In genomic region chr17:43567593-43567991, GRCm38 (mm10) we compare ENCODE assay signal across 9 mouse cellular contexts. TPM values are rescaled to one million over a fixed set of nuclear protein-coding genes. Genes with fewer than 3 reads are reported as not detected.
DNase-seq lines count a peak whose midpoint lies in the region; ATAC-seq and TF ChIP-seq lines count a peak whose summit lies in the region.
"Had no signal": no experiment of that assay in that cellular context is flagged by ENCODE, and none has a peak within 500 bp of the region (broad histone marks: within the 10 kb centered on the region; RNA-seq: fewer than 3 reads in every experiment).

No protein-coding gene starts in this region.

- H3K36me3 ChIP-seq in embryonic facial prominence, embryonic 15.5 days: no peaks in the 10 kb centered on the region
- H3K36me3 ChIP-seq in intestine, embryonic 14.5 days (ENCODE audit: control insufficient read depth, insufficient read depth, low read length): no peaks in the 10 kb centered on the region
- no peaks in the 10 kb centered on the region for H3K36me3 ChIP-seq in myocyte (ENCODE audit: control insufficient read depth, insufficient read depth)

- H3K4me3 ChIP-seq in embryonic facial prominence, embryonic 15.5 days (replicated peaks): peak overlapping the region; percentile 46
- H3K4me3 ChIP-seq in intestine, embryonic 14.5 days (ENCODE audit: low read depth, low read length): peak overlapping the region; percentile 41
- peak overlapping the region; percentile 25 for H3K4me3 ChIP-seq in myocyte

- intact Hi-C loops in left cerebral cortex, postnatal 14 days (cut with DNase I): no loop called here

- no peak for ATAC-seq in embryonic facial prominence, embryonic 15.5 days (ENCODE audit: insufficient number of reproducible peaks, low FRiP score, low TSS enrichment, low read depth)
- 0 out of 2 replicates have a peak, but pooled peaks have one; percentile 40 for ATAC-seq in intestine, embryonic 14.5 days (replicated peaks; ENCODE audit: low FRiP score, low TSS enrichment, low read depth)
- no peak for ATAC-seq in inflammation-experienced regulatory T-cells, adult 6 months

- H3K27ac ChIP-seq in embryonic facial prominence, embryonic 15.5 days (replicated peaks): no peak overlapping the region
- no peak overlapping the region for H3K27ac ChIP-seq in intestine, embryonic 14.5 days (ENCODE audit: low read depth)

- H3ac ChIP-seq in myocyte (ENCODE audit: control insufficient read depth, insufficient read length): no peak overlapping the region

- peak overlapping the region; percentile 75 for H3K4me2 ChIP-seq in embryonic facial prominence, embryonic 15.5 days (replicated peaks)
- H3K4me2 ChIP-seq in intestine, embryonic 14.5 days (ENCODE audit: low read length): peak overlapping the region; percentile 88
- H3K4me2 ChIP-seq in myocyte (ENCODE audit: low read depth): peak overlapping the region; percentile 69

- H3K79me2 ChIP-seq in myocyte (ENCODE audit: control insufficient read depth, insufficient read depth): no peaks in the 10 kb centered on the region

- H3K9ac ChIP-seq in embryonic facial prominence, embryonic 15.5 days: no peak overlapping the region
- peak overlapping the region; percentile 55; the same call in 1 of the 2 replicates for H3K9ac ChIP-seq in intestine, embryonic 14.5 days (ENCODE audit: low read length)

- TF ChIP-seq POLR2A in myocyte (IDR thresholded peaks at IDR 0.05; ENCODE audit: insufficient read length, low read depth): no peak

- no peaks in the 10 kb centered on the region for H3K9me3 ChIP-seq in embryonic facial prominence, embryonic 15.5 days (replicated peaks)
- H3K9me3 ChIP-seq in intestine, embryonic 14.5 days (ENCODE audit: control insufficient read depth, low read length): peaks cover under 1% of the 10 kb centered on the region; the same call in 1 of the 2 replicates

- WGBS in embryonic facial prominence, embryonic 15.5 days: 9% methylated on average over 12 of the region's 12 CpGs
- WGBS in intestine, embryonic 14.5 days: 9% methylated on average over 12 of the region's 12 CpGs

- DNase-seq in left cerebral cortex, adult 18-20 months (ENCODE audit: low spot score in 2 of 2): peak; percentile 38 to 44
- DNase-seq in left cerebral cortex, postnatal 14 days (ENCODE audit: low spot score in 2 of 2): no peak
- no peak for DNase-seq in intestine, embryonic 14.5 days (ENCODE audit: low spot score)
- DNase-seq in ovary, postnatal 10 days (ENCODE audit: low spot score): no peak
- no peak for DNase-seq in thymus, postnatal 14 days
- DNase-seq: thymus, postnatal 25 days had no signal

- H3K27me3 ChIP-seq in embryonic facial prominence, embryonic 15.5 days: no peaks in the 10 kb centered on the region
- H3K27me3 ChIP-seq in intestine, embryonic 14.5 days (replicated peaks; ENCODE audit: control insufficient read depth, insufficient read depth, low read length): no peaks in the 10 kb centered on the region
- no peaks in the 10 kb centered on the region for H3K27me3 ChIP-seq in myocyte (ENCODE audit: control insufficient read depth, insufficient read depth, insufficient read length)

- H3K4me1 ChIP-seq in embryonic facial prominence, embryonic 15.5 days: peaks cover 6% of the 10 kb centered on the region
- H3K4me1 ChIP-seq in intestine, embryonic 14.5 days (replicated peaks; ENCODE audit: control insufficient read depth, insufficient read depth, low read length): no peaks in the 10 kb centered on the region

TF ChIP-seq in myocyte, 11 proteins besides CTCF, POLR2A, EP300 and RAD21:
- no peak for TF ChIP-seq MAX (IDR thresholded peaks at IDR 0.05; ENCODE audit: low read depth)

RNA-seq across cellular contexts. Expression of gene Pla2g7, which starts 0.3 kb away (rescaled TPM):
- 10 to 100 TPM; 83.5 to 85.2 TPM for total RNA-seq in left cerebral cortex, adult 18-20 months (2021)
- total RNA-seq in left cerebral cortex, postnatal 14 days (2021): 10 to 100 TPM; 60.4 to 65.9 TPM
- 12.5 and 14.6 TPM in 2 replicates for polyA plus RNA-seq in embryonic facial prominence, embryonic 15.5 days (2015; fragmentation: Nextera tagmentation; extraction: Ambion mirVana)
- polyA plus RNA-seq in intestine, embryonic 14.5 days (2014; fragmentation: Nextera tagmentation; extraction: Ambion mirVana): 9.1 and 9.5 TPM in 2 replicates
- 3.4 TPM for polyA plus RNA-seq in myocyte (2012; fragmentation: generic; extraction: Trizol)
- 1 to 10 TPM in 1 of 3 experiments, under 1 TPM in 1, not detected in 1; 0.34 to 1.2 TPM for polyA plus RNA-seq in inflammation-experienced regulatory T-cells, adult 6 months (2017; shearing (Covaris generic))

RNA-seq across cellular contexts. Expression of gene Ankrd66, which starts 24.2 kb away (rescaled TPM):
- total RNA-seq in left cerebral cortex, adult 18-20 months (2021): under 1 TPM in 1 of 2 experiments, not detected in 1; 0.35 TPM
- total RNA-seq in left cerebral cortex, postnatal 14 days (2021): not detected
- 0.59 and 1.3 TPM in 2 replicates for polyA plus RNA-seq in embryonic facial prominence, embryonic 15.5 days (2015; fragmentation: Nextera tagmentation; extraction: Ambion mirVana)
- polyA plus RNA-seq in intestine, embryonic 14.5 days (2014; fragmentation: Nextera tagmentation; extraction: Ambion mirVana): 0.23 TPM in 1 of 2 replicates, not detected in the other
- 0.23 TPM for polyA plus RNA-seq in myocyte (2012; fragmentation: generic; extraction: Trizol)
- polyA plus RNA-seq in inflammation-experienced regulatory T-cells, adult 6 months (2017; shearing (Covaris generic)): not detected

Comparison
In these comparisons a context has a peak if more than half of its experiments do, and no peak if none do; other contexts are left out.
1. DNase-seq: peak in left cerebral cortex, adult 18-20 months (2 of 2); none in left cerebral cortex, postnatal 14 days (0 of 2), intestine, embryonic 14.5 days (single experiment), ovary, postnatal 10 days (single experiment) and thymus, postnatal 14 days (single experiment).
2. Peak in every context shown above with its lines, with median percentiles within 50 percentile points of each other: H3K4me2 ChIP-seq and H3K4me3 ChIP-seq.